ENCODE assay signal across 9 mouse cellular contexts in genomic region chr14:44833096-44833495, GRCm38 (mm10). TPM values are rescaled to one million over a fixed set of nuclear protein-coding genes. Genes with fewer than 3 reads are reported as not detected.
"Had no signal": no experiment of that assay in that cellular context is flagged by ENCODE, and none has a peak within 500 bp of the region (broad histone marks: within the 10 kb centered on the region; RNA-seq: fewer than 3 reads in every experiment).

No protein-coding gene starts in this region.

RNA-seq across cellular contexts. Expression of gene Ptgdr, which starts 26.1 kb away (rescaled TPM):
- total RNA-seq: monocyte, adult 5-6 weeks; neutrophil, adult 5-6 weeks had no signal
- polyA plus RNA-seq: intestine, embryonic 16.5 days; liver, embryonic 11.5 days; liver, embryonic 14.5 days; liver, postnatal 0 days; midbrain, embryonic 10.5 days; midbrain, embryonic 13.5 days; myocyte had no signal
